Mouse (Mus musculus) hindbrain, embryonic 14.5 days (tissue): ENCODE measurements around the gene Kcna4. TPM values are rescaled to one million over a fixed set of nuclear protein-coding genes. Genes with fewer than 3 reads are reported as not detected.

ENCODE experiments used
- ATAC-seq: fragments of 200-750 bp; cut with Nextera tagmentation; 2 replicates; pipeline ENCODE4 v1.8.0; 2017; ENCODE audit warnings: moderate number of reproducible peaks, mild to moderate bottlenecking, moderate TSS enrichment, moderate library complexity; ENCODE audit not compliant: low FRiP score
- DNase-seq: peaks from one replicate; pipeline ENCODE4 v3.0.0-alpha.2; 2015; ENCODE audit warnings: low spot score
- H3K27ac ChIP-seq: fragments of 300-500 bp; sonication (generic); 2 replicates; pipeline ENCODE4 v1.5.1; 2014; ENCODE audit warnings: mild to moderate bottlenecking, moderate library complexity
- H3K27me3 ChIP-seq: fragments of 300-500 bp; sonication (generic); 2 replicates; pipeline ENCODE4 v1.6.1; 2014; ENCODE audit warnings: mild to moderate bottlenecking, low read length, mixed read lengths; ENCODE audit not compliant: control insufficient read depth, insufficient read depth
- H3K36me3 ChIP-seq: fragments of 300-500 bp; sonication (generic); replicated peaks from 2 replicates; pipeline ENCODE4 v1.6.1; 2014; ENCODE audit not compliant: control insufficient read depth, insufficient read depth
- H3K4me1 ChIP-seq: fragments of 300-500 bp; sonication (generic); replicated peaks from 2 replicates; pipeline ENCODE4 v1.6.1; 2014; ENCODE audit warnings: antibody characterized with exemption, low read length, mixed read lengths; ENCODE audit not compliant: control insufficient read depth, insufficient read depth
- H3K4me2 ChIP-seq: fragments of 300-500 bp; sonication (generic); replicated peaks from 2 replicates; pipeline ENCODE4 v1.6.1; 2014; ENCODE audit warnings: mild to moderate bottlenecking, moderate library complexity
- H3K4me3 ChIP-seq: fragments of 300-500 bp; sonication (generic); replicated peaks from 2 replicates; pipeline ENCODE4 v1.5.1; 2014; ENCODE audit warnings: mild to moderate bottlenecking, low read length
- H3K9ac ChIP-seq: fragments of 300-500 bp; sonication (generic); 2 replicates; pipeline ENCODE4 v1.6.1; 2014
- H3K9me3 ChIP-seq: fragments of 300-500 bp; sonication (generic); 2 replicates; pipeline ENCODE4 v1.6.1; 2016; ENCODE audit warnings: low read length; ENCODE audit not compliant: control insufficient read depth
- WGBS: fragments of 180-500 bp; shearing (Covaris S2); extraction: QIAGEN DNeasy Blood & Tissue Kit; methylation state at CpG from one replicate; pipeline ENCODE4 v1.1.7; 2014; 5-methylcytosine and 5-hydroxymethylcytosine counted together
- polyA plus RNA-seq: library from polyadenylated mRNA; unstranded; fragments of >200 nt; fragmentation: Nextera tagmentation; extraction: Ambion mirVana; gene quantifications from 2 replicates; pipeline ENCODE4 v1.2.1, GENCODE M21; 2014

The Kcna4 gene
- polyA plus RNA-seq, 1 experiment from 2014 or later, result 5.7 TPM

DNA sequence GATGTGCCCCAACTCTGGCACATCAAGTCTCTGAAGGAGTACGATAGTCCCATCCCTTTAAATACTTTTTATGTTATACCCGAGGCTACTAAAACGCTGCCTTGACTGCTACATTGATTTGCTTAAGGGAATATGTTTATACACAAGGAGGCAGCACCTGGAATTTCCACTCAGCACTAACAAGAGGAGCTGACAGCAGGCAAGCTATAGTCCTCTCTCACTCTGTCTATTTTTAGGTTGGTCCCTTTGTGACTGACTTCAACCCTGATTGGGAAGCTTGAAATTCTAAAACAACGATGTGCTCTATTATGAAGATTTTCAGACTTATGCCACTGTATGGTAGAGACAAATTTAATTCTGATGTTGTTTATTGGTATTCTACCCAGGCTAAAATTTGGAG is 15.6 kb downstream of the Kcna4 start:
- no peak for DNase-seq

DNA sequence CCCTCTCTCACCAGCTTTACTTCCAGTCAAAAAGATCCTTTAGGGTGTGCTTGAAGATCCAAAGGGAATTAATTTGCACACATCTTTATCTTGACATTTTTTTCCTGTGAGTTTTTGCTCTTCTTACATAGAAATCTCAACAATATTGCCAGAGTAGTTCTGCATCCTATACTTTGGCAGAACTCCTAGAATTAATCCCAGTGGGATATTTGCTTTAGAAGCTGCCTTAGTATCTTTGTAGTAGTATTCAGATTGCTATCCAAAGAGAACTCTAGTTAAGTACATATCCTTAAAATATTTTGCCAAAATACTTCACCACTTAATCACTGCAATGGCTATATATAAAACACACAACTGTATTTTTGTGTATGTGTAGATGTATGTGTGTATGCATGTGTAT is 28.2 kb downstream of the Kcna4 start:
- Histone ChIP-seq H3K9me3 (no peaks in the 10 kb centered on the region), H3K36me3 (no peaks in the 10 kb centered on the region), H3K4me3 (no peak overlapping the region), H3K9ac (no peak overlapping the region), H3K4me1 (no peaks in the 10 kb centered on the region), H3K27ac (no peak overlapping the region), H3K4me2 (no peak overlapping the region), H3K27me3 (no peaks in the 10 kb centered on the region)
- ATAC-seq (no peak), DNase-seq (no peak)

More for the DNA sequence above, 15.6 kb downstream of the Kcna4 start:
- Histone ChIP-seq H3K27ac (no peak overlapping the region), H3K36me3 (no peaks in the 10 kb centered on the region), H3K4me2 (no peak overlapping the region), H3K4me1 (no peaks in the 10 kb centered on the region), H3K4me3 (no peak overlapping the region), H3K9me3 (no peaks in the 10 kb centered on the region), H3K27me3 (no peaks in the 10 kb centered on the region), H3K9ac (no peak overlapping the region)
- ATAC-seq, result no peak
- 73% methylated on average over 4 of the region's 4 CpGs for WGBS

DNA sequence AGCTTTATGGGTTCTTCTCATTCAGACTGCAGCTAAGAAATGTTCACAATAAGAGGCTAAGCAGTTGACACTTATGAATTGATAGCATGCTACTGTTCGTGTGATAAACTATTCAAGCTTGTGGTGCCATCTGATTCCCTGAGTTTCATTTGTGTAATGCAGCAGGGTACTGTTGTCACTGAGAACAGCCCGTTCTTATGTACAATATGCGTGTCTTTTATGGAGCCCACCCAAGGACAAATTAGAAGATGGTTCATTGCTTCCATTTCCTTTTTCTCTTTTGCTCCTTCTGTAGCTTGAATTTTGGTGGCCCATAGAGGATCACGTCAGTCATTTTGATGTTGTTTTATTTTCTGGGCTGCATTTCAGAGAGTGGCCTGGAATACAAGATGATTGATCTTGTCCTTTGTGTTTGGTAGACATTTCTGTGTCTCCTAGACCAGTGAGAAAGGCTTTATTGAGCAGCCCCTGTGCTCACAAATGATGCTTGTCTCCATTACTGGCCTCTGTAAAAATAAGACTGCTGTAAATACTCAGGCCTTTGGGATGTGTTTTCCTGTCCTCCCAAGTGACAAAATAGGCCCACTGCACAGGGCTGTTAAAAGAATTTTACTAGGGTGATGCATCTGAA is 31.3 kb downstream of the Kcna4 start:
- no peak overlapping the region for H3K9ac ChIP-seq
- H3K9me3 ChIP-seq, result no peaks in the 10 kb centered on the region
- ATAC-seq (peak; percentile 37; the same call in 1 of the 2 replicates), DNase-seq (no peak)
- no peak overlapping the region for H3K27ac ChIP-seq
- no peaks in the 10 kb centered on the region for H3K4me1 ChIP-seq
- no peak overlapping the region for H3K4me2 ChIP-seq
- no peak overlapping the region for H3K4me3 ChIP-seq
- H3K36me3 ChIP-seq, result no peaks in the 10 kb centered on the region
- H3K27me3 ChIP-seq, result no peaks in the 10 kb centered on the region
- 29% methylated on average over 4 of the region's 4 CpGs for WGBS

DNA sequence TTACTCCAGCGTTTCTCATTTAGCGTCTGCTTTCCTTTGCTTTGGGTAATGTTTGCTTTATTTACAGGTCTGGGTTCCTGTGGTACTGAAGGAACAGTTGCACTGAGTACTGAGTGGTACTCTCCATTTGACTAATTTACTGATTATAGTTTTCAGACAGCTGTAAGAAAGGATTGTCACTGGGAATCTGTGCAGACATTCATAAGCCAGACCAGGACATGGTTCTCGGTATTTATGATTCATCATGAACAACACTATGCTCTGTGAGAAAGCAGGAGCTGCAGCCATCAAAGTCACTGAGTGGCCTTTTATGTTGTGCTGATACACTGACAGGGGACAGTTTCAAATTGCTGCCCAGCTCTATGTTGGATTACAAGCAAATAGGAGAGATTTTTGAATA is 33.7 kb downstream of the Kcna4 start:
- H3K9me3 ChIP-seq, result no peaks in the 10 kb centered on the region
- H3K36me3 ChIP-seq, result no peaks in the 10 kb centered on the region
- no peak overlapping the region for H3K27ac ChIP-seq
- no peak for DNase-seq
- H3K4me3 ChIP-seq, result no peak overlapping the region
- WGBS, result 87% methylated on average over 3 of the region's 3 CpGs
- H3K9ac ChIP-seq, result no peak overlapping the region
- H3K4me2 ChIP-seq, result no peak overlapping the region
- no peak for ATAC-seq
- no peaks in the 10 kb centered on the region for H3K4me1 ChIP-seq
- no peaks in the 10 kb centered on the region for H3K27me3 ChIP-seq

DNA sequence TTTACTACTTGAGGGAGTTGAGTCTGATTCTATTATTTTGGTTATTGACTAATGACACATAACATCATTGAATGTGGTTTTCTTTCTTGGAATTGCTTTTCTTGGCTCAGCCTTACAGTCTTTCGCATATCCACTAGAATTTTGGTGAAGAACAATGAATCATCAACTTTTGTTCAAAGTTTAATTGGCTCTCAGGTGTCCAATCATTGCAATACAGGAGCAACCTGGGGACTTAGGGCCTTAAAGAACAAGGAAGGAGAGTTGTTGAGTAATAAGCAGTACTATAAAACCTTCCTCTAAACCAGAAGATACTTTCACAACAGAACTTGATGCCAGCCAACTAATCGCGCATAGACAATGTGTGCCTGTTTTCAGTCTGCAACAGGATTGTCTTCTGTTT is 36.8 kb downstream of the Kcna4 start:
- WGBS, result 94% methylated on average over 3 of the region's 3 CpGs
- no peak for DNase-seq
- Histone ChIP-seq H3K36me3 (no peaks in the 10 kb centered on the region), H3K4me1 (no peaks in the 10 kb centered on the region), H3K9me3 (no peaks in the 10 kb centered on the region), H3K27me3 (no peaks in the 10 kb centered on the region), H3K27ac (no peak overlapping the region), H3K9ac (no peak overlapping the region), H3K4me3 (no peak overlapping the region), H3K4me2 (no peak overlapping the region)
- ATAC-seq, result no peak

DNA sequence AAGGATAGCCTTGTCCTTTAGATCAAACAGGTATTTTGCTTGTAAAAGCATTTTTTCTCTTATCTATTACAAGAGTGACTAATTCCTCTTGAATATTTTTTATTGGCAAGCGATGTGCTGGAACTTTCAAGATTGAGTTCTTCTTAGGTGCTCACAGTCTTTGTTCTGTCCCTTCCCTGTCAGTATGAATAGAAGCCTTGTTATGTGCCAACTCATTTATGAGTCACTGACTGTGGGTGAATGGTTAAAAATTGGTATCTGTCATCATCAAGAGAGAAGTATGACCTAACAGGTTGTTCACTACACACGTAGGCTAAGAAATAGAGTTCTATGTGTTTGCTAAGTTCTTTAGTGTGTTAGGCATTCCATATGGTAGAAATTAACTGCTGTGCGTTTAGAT is 50.9 kb downstream of the Kcna4 start:
- H3K4me3 ChIP-seq, result no peak overlapping the region
- no peak overlapping the region for H3K4me2 ChIP-seq
- no peaks in the 10 kb centered on the region for H3K27me3 ChIP-seq
- no peak overlapping the region for H3K27ac ChIP-seq
- no peaks in the 10 kb centered on the region for H3K4me1 ChIP-seq
- no peak for DNase-seq
- no peak for ATAC-seq
- no peaks in the 10 kb centered on the region for H3K9me3 ChIP-seq
- WGBS, result 90% methylated on average over 3 of the region's 3 CpGs
- H3K9ac ChIP-seq, result no peak overlapping the region
- H3K36me3 ChIP-seq, result no peaks in the 10 kb centered on the region

DNA sequence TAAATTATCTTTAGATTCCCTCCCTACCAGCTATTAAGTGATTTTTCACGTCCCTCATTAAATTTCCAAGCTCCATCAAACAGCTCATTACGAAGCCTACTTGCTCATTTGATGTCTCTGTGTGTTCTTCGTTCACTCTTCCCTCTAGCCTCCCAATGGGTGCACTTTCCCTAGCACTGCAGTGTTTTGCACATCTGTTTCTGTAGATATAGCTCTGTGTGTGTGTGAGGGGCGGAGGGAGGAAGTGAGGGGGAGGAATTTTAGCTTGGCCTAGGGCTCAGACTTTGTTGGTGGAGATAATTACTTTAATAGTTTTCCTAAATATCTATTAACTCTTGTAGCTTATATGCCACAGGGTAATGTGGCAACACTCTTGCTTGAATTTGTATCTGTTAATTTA is 54.4 kb downstream of the Kcna4 start:
- peak; percentile 32 for DNase-seq
- Histone ChIP-seq H3K27ac (peak overlapping the region; percentile 70), H3K27me3 (no peaks in the 10 kb centered on the region), H3K4me3 (no peak overlapping the region), H3K4me2 (no peak overlapping the region), H3K9me3 (no peaks in the 10 kb centered on the region), H3K36me3 (no peaks in the 10 kb centered on the region), H3K4me1 (no peaks in the 10 kb centered on the region), H3K9ac (no peak overlapping the region)
- 64% methylated on average over 4 of the region's 4 CpGs for WGBS
- peak; percentile 92 for ATAC-seq

DNA sequence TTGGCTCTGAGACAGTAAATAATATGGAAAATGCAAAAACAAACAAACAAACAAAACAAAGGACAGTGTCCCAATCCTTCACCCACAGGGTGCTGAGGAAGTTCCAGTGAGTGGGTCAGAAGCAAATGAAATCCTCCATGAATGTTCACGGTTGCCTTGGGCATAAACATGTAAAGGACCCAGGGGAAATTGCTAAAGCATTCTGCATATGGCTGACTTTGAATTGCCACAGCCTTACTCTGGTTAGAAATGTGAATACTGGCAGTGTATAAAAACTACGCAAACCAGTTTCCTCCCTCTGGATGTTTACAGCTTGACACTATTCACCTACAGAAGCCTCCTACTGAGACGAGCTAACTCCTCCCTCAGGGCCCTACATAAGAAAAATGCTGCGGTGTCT is 54.9 kb downstream of the Kcna4 start:
- WGBS, result 56% methylated on average over 4 of the region's 4 CpGs
- ATAC-seq (peak; percentile 76), DNase-seq (no peak)
- Histone ChIP-seq H3K9me3 (no peaks in the 10 kb centered on the region), H3K4me1 (no peaks in the 10 kb centered on the region), H3K36me3 (no peaks in the 10 kb centered on the region), H3K27ac (peak overlapping the region; percentile 70), H3K4me3 (no peak overlapping the region), H3K27me3 (no peaks in the 10 kb centered on the region), H3K9ac (no peak overlapping the region), H3K4me2 (no peak overlapping the region)
